Mouse (Mus musculus): Measurements from ENCODE around the gene Kif26b.

Kif26b gene

GRCm38 (mm10) chr1:178712189-178712873, 183.4 kb downstream of the Kif26b start:
- in situ Hi-C loops (cut with MseI, MboI) = no loop called here

GRCm38 (mm10) chr1:178714209-178714608, 185.3 kb downstream of the Kif26b start:
- in situ Hi-C loops (cut with MseI, MboI) = no loop called here

GRCm38 (mm10) chr1:178716411-178716810, 187.5 kb downstream of the Kif26b start:
- in situ Hi-C loops (cut with MseI, MboI) = no loop called here

GRCm38 (mm10) chr1:178720821-178721220, 191.9 kb downstream of the Kif26b start:
- in situ Hi-C loops (cut with MseI, MboI) = no loop called here

- in situ Hi-C loops (cut with MseI, MboI) = no loop called here
Measured at GRCm38 (mm10) chr1:178722793-178723192, 193.9 kb downstream of the Kif26b start.

GRCm38 (mm10) chr1:178725536-178725935, 196.6 kb downstream of the Kif26b start:
- in situ Hi-C loops (cut with MseI, MboI) = no loop called here

GRCm38 (mm10) chr1:178728256-178728655, 199.3 kb downstream of the Kif26b start:
- in situ Hi-C loops (cut with MseI, MboI) = no loop called here

- in situ Hi-C loops (cut with MseI, MboI) = no loop called here
Measured at GRCm38 (mm10) chr1:178730271-178730670, 201.3 kb downstream of the Kif26b start.

GRCm38 (mm10) chr1:178733035-178733434, 204.1 kb downstream of the Kif26b start:
- in situ Hi-C loops (cut with MseI, MboI) = no loop called here

GRCm38 (mm10) chr1:178734576-178734975, 205.7 kb downstream of the Kif26b start:
- in situ Hi-C loops (cut with MseI, MboI) = no loop called here

GRCm38 (mm10) chr1:178736931-178737330, 208.0 kb downstream of the Kif26b start:
- in situ Hi-C loops (cut with MseI, MboI) = no loop called here

- in situ Hi-C loops (cut with MseI, MboI) = no loop called here
Measured at GRCm38 (mm10) chr1:178743820-178744219, 214.9 kb downstream of the Kif26b start.

GRCm38 (mm10) chr1:178744526-178744925, 215.6 kb downstream of the Kif26b start:
- in situ Hi-C loops (cut with MseI, MboI) = no loop called here

GRCm38 (mm10) chr1:178744961-178745360, 216.0 kb downstream of the Kif26b start:
- in situ Hi-C loops (cut with MseI, MboI) = no loop called here

- in situ Hi-C loops (cut with MseI, MboI) = no loop called here
Measured at GRCm38 (mm10) chr1:178745471-178745870, 216.5 kb downstream of the Kif26b start.

- in situ Hi-C loops (cut with MseI, MboI) = no loop called here
Measured at GRCm38 (mm10) chr1:178747279-178748221, 218.6 kb downstream of the Kif26b start.

- in situ Hi-C loops (cut with MseI, MboI) = no loop called here
Measured at GRCm38 (mm10) chr1:178748222-178748600, 219.3 kb downstream of the Kif26b start.

GRCm38 (mm10) chr1:178748617-178749016, 219.7 kb downstream of the Kif26b start:
- in situ Hi-C loops (cut with MseI, MboI) = no loop called here

GRCm38 (mm10) chr1:178749786-178750185, 220.9 kb downstream of the Kif26b start:
- in situ Hi-C loops (cut with MseI, MboI) = no loop called here

GRCm38 (mm10) chr1:178758441-178758840, 229.5 kb downstream of the Kif26b start:
- in situ Hi-C loops (cut with MseI, MboI) = no loop called here

- in situ Hi-C loops (cut with MseI, MboI) = no loop called here
Measured at GRCm38 (mm10) chr1:178762125-178762741, 233.3 kb downstream of the Kif26b start.

GRCm38 (mm10) chr1:178764914-178765313, 236.0 kb downstream of the Kif26b start:
- in situ Hi-C loops (cut with MseI, MboI) = no loop called here

Measured in mouse trophoblast stem cell (cell line).